Mouse (Mus musculus): ENCODE data around the gene Gm10721. TPM values are rescaled to one million over a fixed set of nuclear protein-coding genes. Genes with fewer than 3 reads are reported as not detected.

The Gm10721 gene
- polyA plus RNA-seq (2017; shearing (Covaris generic)) = not detected

DNA sequence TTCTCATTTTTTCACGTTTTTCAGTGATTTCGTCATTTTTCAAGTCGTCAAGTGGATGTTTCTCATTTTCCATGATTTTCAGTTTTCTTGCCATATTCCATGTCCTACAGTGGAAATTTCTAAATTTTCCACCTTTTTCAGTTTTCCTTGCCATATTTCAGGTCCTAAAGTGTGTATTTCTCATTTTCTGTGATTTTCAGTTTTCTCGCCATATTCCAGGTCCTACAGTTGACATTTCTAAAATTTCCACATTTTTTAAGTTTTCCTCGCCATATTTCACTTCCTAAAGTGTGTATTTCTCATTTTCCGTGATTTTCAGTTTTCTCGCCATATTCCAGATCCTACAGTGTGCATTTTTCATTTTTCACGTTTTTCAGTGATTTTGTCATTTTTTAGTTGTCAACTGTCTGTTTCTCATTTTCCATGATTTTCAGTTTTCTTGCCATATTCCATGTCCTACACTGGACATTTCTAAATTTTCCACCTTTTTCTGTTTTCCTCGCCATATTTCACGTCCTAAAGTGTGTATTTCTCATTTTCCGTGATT is at the start of gene Gm10721:
Gene Gm10721, plus strand, starts transcription at position 408 of the 547 bp plus-strand sequence.

DNA sequence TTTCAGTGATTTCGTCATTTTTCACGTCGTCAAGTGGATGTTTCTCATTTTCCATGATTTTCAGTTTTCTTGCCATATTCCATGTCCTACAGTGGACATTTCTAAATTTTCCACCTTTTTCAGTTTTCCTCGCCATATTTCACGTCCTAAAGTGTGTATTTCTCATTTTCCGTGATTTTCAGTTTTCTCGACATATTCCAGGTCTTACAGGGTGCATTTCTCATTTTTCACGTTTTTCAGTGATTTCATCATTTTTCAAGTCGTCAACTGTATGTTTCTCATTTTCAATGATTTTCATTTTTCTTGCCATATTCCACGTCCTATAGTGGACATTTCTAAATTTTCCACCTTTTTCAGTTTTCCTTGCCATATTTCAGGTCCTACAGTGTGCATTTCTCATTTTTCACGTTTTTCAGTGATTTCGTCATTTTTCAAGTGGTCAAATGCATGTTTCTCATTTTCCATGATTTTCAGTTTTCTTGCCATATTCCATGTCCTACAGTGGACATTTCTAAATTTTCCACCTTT is 12.4 kb upstream of the Gm10721 start, which contains the start of gene Gm10722:
Gene Gm10722, plus strand, starts transcription at position 478 of the 528 bp plus-strand sequence.

DNA sequence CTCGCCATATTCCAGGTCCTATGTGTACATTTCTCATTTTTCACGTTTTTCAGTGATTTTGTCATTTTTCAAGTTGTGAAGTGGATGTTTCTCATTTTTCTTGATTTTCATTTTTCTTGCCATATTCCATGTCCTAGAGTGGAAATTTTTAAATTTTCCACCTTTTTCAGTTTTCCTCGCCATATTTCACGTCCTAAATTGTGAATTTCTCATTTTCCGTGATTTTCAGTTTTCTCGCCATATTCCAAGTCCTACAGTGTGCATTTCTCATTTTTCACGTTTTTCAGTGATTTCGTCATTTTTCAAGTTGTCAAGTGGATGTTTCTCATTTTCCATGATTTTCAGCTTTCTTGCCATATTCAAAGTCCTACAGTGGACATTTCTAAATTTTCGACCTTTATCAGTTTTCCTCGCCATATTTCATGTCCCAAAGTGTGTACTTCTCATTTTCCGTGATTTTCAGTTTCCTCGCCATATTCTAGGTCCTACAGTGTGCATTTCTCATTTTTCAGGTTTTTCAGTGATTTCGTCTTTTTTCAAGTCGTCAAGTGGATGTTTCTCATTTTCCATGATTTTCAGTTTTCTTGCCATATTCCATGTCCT is 10.0 kb upstream of the Gm10721 start, which contains the start of gene Gm11168:
Gene Gm11168, plus strand, starts transcription at position 553 of the 603 bp plus-strand sequence.

DNA sequence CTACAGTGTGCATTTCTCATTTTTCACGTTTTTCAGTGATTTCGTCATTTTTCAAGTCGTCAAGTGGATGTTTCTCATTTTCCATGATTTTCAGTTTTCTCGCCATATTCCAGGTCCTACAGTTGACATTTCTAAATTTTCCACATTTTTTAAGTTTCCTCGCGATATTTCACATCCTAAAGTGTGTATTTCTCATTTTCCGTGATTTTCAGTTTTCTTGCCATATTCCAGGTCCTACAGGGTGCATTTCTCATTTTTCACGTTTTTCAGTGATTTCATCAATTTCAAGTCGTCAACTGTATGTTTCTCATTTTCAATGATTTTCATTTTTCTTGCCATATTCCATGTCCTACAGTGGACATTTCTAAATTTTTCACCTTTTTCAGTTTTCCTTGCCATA is 2.4 kb downstream of the Gm10721 start, which contains the start of gene Gm10720:
Gene Gm10720, plus strand, starts transcription at position 301 of the 400 bp plus-strand sequence.

DNA sequence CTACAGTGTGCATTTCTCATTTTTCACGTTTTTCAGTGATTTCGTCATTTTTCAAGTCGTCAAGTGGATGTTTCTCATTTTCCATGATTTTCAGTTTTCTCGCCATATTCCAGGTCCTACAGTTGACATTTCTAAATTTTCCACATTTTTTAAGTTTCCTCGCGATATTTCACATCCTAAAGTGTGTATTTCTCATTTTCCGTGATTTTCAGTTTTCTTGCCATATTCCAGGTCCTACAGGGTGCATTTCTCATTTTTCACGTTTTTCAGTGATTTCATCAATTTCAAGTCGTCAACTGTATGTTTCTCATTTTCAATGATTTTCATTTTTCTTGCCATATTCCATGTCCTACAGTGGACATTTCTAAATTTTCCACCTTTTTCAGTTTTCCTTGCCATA is 4.2 kb downstream of the Gm10721 start, which contains the start of gene Gm10719:
Gene Gm10719, plus strand, starts transcription at position 301 of the 400 bp plus-strand sequence.

DNA sequence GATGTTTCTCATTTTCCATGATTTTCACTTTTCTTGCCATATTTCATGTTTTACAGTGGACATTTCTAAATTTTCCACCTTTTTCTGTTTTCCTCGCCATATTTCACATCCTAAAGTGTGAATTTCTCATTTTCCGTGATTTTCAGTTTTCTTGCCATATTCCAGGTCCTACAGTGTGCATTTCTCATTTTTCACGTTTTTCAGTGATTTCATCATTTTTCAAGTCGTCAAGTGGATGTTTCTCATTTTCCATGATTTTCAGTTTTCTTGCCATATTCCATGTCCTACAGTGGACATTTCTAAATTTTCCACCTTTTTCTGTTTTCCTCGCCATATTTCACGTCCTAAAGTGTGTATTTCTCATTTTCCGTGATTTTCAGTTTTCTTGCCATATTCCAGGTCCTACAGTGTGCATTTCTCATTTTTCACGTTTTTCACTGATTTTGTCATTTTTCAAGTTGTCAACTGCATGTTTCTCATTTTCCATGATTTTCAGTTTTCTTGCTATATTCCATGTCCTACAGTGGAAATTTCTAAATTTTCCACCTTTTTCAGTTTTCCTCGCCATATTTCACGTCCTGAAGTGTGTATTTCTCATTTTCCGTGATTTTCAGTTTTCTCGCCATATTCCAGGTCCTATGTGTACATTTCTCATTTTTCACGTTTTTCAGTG is 10.5 kb downstream of the Gm10721 start, which contains the start of gene Gm10718:
Gene Gm10718, plus strand, starts transcription at position 236 of the 673 bp plus-strand sequence.

DNA sequence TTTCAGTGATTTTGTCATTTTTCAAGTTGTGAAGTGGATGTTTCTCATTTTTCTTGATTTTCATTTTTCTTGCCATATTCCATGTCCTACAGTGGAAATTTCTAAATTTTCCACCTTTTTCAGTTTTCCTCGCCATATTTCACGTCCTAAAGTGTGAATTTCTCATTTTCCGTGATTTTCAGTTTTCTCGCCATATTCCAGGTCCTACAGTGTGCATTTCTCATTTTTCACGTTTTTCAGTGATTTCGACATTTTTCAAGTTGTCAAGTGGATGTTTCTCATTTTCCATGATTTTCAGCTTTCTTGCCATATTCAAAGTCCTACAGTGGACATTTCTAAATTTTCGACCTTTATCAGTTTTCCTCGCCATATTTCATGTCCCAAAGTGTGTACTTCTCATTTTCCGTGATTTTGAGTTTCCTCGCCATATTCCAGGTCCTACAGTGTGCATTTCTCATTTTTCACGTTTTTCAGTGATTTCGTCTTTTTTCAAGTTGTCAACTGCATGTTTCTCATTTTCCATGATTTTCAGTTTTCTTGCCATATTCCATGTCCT is 12.1 kb downstream of the Gm10721 start, which contains the start of gene Gm10717:
Gene Gm10717, plus strand, starts transcription at position 506 of the 556 bp plus-strand sequence.

DNA sequence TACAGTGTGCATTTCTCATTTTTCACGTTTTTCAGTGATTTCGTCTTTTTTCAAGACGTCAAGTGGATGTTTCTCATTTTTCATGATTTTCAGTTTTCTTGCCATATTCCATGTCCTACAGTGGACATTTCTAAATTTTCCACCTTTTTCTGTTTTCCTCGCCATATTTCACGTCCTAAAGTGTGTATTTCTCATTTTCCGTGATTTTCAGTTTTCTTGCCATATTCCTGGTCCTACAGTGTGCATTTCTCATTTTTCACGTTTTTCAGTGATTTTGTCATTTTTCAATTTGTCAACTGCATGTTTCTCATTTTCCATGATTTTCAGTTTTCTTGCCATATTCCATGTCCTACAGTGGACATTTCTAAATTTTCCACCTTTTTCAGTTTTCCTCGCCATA is 21.4 kb downstream of the Gm10721 start, which contains the start of gene Gm17535:
Gene Gm17535, plus strand, starts transcription at position 301 of the 400 bp plus-strand sequence.

DNA sequence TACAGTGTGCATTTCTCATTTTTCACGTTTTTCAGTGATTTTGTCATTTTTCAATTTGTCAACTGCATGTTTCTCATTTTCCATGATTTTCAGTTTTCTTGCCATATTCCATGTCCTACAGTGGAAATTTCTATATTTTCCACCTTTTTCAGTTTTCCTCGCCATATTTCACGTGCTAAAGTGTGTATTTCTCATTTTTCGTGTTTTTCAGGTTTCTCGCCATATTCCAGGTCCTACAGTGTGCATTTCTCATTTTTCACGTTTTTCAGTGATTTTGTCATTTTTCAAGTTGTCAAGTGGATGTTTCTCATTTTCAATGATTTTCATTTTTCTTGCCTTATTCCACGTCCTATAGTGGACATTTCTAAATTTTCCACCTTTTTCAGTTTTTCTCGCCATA is 23.6 kb downstream of the Gm10721 start, which contains the start of gene Gm10715:
Gene Gm10715, plus strand, starts transcription at position 301 of the 400 bp plus-strand sequence.

Other genes with a start within 250 kb of the Gm10721 start
- gene Gm10722, start 12.2 kb upstream of the Gm10721 start, polyA plus RNA-seq (2017; shearing (Covaris generic)) = 0.57 TPM
- gene Gm11168, start 9.8 kb upstream of the Gm10721 start, polyA plus RNA-seq (2017; shearing (Covaris generic)) = 4.0 TPM
- gene Gm10720, start 2.5 kb downstream of the Gm10721 start, polyA plus RNA-seq (2017; shearing (Covaris generic)) = 0.63 TPM
- 3.4 TPM for gene Gm10719, start 4.3 kb downstream of the Gm10721 start, polyA plus RNA-seq (2017; shearing (Covaris generic))
- 2.9 TPM for gene Gm10718, start 10.4 kb downstream of the Gm10721 start, polyA plus RNA-seq (2017; shearing (Covaris generic))
- gene Gm10717, start 12.3 kb downstream of the Gm10721 start, polyA plus RNA-seq (2017; shearing (Covaris generic)) = 7.5 TPM
- 1.3 TPM for gene Gm17535, start 21.5 kb downstream of the Gm10721 start, polyA plus RNA-seq (2017; shearing (Covaris generic))
- not detected for gene Gm10715, start 23.7 kb downstream of the Gm10721 start, polyA plus RNA-seq (2017; shearing (Covaris generic))

All from inflammation-experienced regulatory T-cells, adult 16 weeks (primary cell).